Mouse (Mus musculus): ENCODE measurements around the gene Akirin1. TPM values are rescaled to one million over a fixed set of nuclear protein-coding genes. Genes with fewer than 3 reads are reported as not detected.
A peak's percentile ranks its signal among the peaks of the same experiment; 100 is the strongest.

The Akirin1 gene
- total and polyA plus RNA-seq, 3 experiments, result 61.8 to 179 (median 67.6) TPM

DNA sequence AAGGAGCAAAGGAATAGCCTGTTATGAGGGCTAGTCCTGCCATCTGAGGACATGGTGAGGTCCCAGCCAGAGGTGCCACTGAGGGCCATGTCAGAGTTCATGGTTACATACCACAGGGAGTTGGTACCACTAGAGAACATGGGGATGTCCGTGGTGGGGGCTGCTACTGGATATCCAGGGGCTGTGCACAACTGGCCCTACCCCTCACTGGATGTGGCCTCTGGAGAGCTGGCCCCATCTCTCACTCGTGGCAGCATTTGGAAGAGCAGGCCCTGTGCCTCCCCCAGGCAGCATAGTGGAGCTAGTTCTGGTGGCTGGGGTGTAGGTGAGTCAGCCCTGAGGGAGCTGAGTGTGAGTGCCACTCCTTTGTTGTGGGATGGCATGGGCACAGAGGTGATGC is 17.2 kb downstream of the Akirin1 start:
- Histone ChIP-seq H3K36me3 (replicated peaks) (peaks cover 55% of the 10 kb centered on the region), H3K4me1 (ENCODE audit: insufficient read depth, low read depth, low read length) (peaks cover 9% of the 10 kb centered on the region), H3K9me3 (replicated peaks) (no peaks in the 10 kb centered on the region), H3K4me3 (ENCODE audit: low read depth, low read length) (no peak overlapping the region), H3K27me3 (ENCODE audit: insufficient read depth, low read length) (no peaks in the 10 kb centered on the region)
- TF ChIP-seq CTCF (IDR thresholded peaks at IDR 0.05; ENCODE audit: low read depth, low read length) (no peak), GATA2 (IDR thresholded peaks at IDR 0.05; ENCODE audit: borderline replicate concordance, low read depth, low read length) (no peak), GATA1 (IDR thresholded peaks at IDR 0.05; ENCODE audit: borderline replicate concordance, low read length) (no peak)
- ATAC-seq (ENCODE audit: extremely low read depth, insufficient number of reproducible peaks, low FRiP score, poor library complexity, severe bottlenecking) (no peak), DNase-seq (ENCODE audit: low spot score) (no peak)

DNA sequence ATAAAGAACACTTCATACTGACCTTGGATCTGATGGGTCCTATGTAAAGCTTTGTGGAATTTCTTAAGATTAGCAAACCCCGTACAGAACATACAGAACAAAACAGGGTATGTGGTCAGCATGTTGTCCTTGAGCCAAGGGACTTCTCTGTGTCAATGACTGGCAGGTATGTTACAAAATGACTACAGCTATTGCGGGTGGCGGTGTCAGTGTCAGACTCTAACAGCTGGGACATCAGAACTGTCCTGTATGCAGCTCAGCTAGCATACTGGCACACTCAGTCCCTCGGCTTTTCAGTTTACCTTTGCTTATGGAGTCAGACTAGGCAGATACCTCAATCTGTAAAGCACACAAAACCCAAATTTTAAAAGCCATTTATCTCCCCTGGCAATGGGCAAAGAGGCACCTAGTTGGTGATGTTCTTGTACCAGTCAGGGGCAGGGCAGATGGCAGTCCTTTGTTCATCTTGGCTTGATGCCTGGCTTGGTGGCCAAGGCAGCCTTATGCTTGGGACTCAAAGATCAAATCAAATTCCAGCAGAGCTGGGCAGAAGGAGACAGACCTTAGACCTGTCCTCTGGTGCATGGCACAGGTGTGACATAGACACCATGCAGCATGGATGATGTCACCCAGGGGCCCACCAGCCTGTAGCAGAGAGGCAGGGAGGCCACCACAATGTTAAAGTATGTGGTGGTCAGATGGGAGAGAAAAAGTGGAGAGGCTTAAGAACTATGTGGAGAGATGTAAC is 17.8 kb downstream of the Akirin1 start:
- peaks cover 9% of the 10 kb centered on the region for H3K4me1 ChIP-seq (ENCODE audit: insufficient read depth, low read depth, low read length)
- no peaks in the 10 kb centered on the region for H3K9me3 ChIP-seq (replicated peaks)
- no peak for TF ChIP-seq GATA2 (IDR thresholded peaks at IDR 0.05; ENCODE audit: borderline replicate concordance, low read depth, low read length)
- TF ChIP-seq CTCF (IDR thresholded peaks at IDR 0.05; ENCODE audit: low read depth, low read length), result no peak
- no peak for TF ChIP-seq TAL1 (conservative IDR thresholded peaks at IDR 0.05; ENCODE audit: low read depth, low read length)
- TF ChIP-seq GATA1 (IDR thresholded peaks at IDR 0.05; ENCODE audit: borderline replicate concordance, low read length), result no peak
- TF ChIP-seq POLR2AphosphoS5 (IDR thresholded peaks at IDR 0.05; ENCODE audit: insufficient replicate concordance, low read depth, low read length), result no peak
- ATAC-seq (ENCODE audit: extremely low read depth, insufficient number of reproducible peaks, low FRiP score, poor library complexity, severe bottlenecking) (no peak), DNase-seq (ENCODE audit: low spot score) (no peak)
- H3K36me3 ChIP-seq (replicated peaks), result peaks cover 51% of the 10 kb centered on the region
- H3K27me3 ChIP-seq (ENCODE audit: insufficient read depth, low read length), result no peaks in the 10 kb centered on the region
- H3K4me3 ChIP-seq (ENCODE audit: low read depth, low read length), result no peak overlapping the region

DNA sequence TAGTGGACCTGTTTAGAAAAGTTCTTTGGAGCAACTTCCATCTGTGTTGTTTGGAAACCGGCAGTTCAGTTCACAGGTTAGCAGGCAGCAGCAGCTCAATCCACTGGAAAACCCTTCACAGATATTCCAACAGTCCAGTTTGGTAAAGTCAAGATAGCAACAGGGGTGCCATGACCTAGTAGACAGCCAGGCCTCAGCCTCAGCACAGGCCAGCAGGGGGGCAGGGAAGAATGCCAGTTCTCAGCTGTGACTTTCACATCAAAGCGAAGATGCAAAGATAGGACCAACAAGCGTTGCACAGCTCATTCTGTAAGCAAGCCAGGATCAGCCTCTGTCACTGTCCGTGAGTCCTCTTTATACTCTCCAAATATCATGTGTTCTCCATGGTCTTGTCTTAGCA is 28.4 kb downstream of the Akirin1 start:
- no peak for DNase-seq (ENCODE audit: low spot score)
- TF ChIP-seq CTCF (IDR thresholded peaks at IDR 0.05; ENCODE audit: low read depth, low read length), result no peak
- no peak for TF ChIP-seq GATA2 (IDR thresholded peaks at IDR 0.05; ENCODE audit: borderline replicate concordance, low read depth, low read length)
- no peak for TF ChIP-seq GATA1 (IDR thresholded peaks at IDR 0.05; ENCODE audit: borderline replicate concordance, low read length)
- TF ChIP-seq TAL1 (conservative IDR thresholded peaks at IDR 0.05; ENCODE audit: low read depth, low read length), result no peak
- no peak for TF ChIP-seq POLR2AphosphoS5 (IDR thresholded peaks at IDR 0.05; ENCODE audit: insufficient replicate concordance, low read depth, low read length)
- Histone ChIP-seq H3K4me3 (ENCODE audit: low read depth, low read length) (no peak overlapping the region), H3K4me1 (ENCODE audit: insufficient read depth, low read depth, low read length) (peaks cover 17% of the 10 kb centered on the region), H3K27me3 (ENCODE audit: insufficient read depth, low read length) (no peaks in the 10 kb centered on the region), H3K36me3 (replicated peaks) (peaks cover 8% of the 10 kb centered on the region), H3K9me3 (replicated peaks) (no peaks in the 10 kb centered on the region)
- ATAC-seq (ENCODE audit: extremely low read depth, insufficient number of reproducible peaks, low FRiP score, poor library complexity, severe bottlenecking), result no peak

DNA sequence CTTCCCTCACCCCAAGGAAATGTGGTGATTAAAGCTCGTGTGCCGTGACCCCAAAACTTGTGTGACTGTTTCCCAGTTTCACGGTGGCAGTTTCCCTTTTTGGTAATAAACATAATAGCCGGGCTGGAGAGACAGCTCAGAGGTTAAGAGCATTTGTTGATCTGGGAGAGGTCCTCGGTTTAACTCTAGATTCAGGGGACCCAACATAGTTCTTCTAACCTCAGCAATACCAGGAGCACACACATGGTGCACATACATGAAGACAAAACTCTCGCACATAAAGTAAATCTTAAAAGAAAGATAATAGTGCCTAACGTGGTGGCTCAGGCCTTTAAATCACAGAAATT is 31.7 kb downstream of the Akirin1 start:
- ATAC-seq (ENCODE audit: extremely low read depth, insufficient number of reproducible peaks, low FRiP score, poor library complexity, severe bottlenecking), result peak; percentile 51; the same call in 1 of the 2 replicates
- Histone ChIP-seq H3K4me1 (ENCODE audit: insufficient read depth, low read depth, low read length) (peaks cover 21% of the 10 kb centered on the region), H3K9me3 (replicated peaks) (no peaks in the 10 kb centered on the region), H3K4me3 (ENCODE audit: low read depth, low read length) (peak overlapping the region; percentile 95), H3K36me3 (replicated peaks) (peaks cover 35% of the 10 kb centered on the region), H3K27me3 (ENCODE audit: insufficient read depth, low read length) (no peaks in the 10 kb centered on the region)
- TF ChIP-seq GATA1 (IDR thresholded peaks at IDR 0.05; ENCODE audit: borderline replicate concordance, low read length) (no peak), CTCF (IDR thresholded peaks at IDR 0.05; ENCODE audit: low read depth, low read length) (no peak), TAL1 (conservative IDR thresholded peaks at IDR 0.05; ENCODE audit: low read depth, low read length) (no peak), POLR2AphosphoS5 (IDR thresholded peaks at IDR 0.05; ENCODE audit: insufficient replicate concordance, low read depth, low read length) (no peak), GATA2 (IDR thresholded peaks at IDR 0.05; ENCODE audit: borderline replicate concordance, low read depth, low read length) (no peak)
- DNase-seq (ENCODE audit: low spot score), result no peak

DNA sequence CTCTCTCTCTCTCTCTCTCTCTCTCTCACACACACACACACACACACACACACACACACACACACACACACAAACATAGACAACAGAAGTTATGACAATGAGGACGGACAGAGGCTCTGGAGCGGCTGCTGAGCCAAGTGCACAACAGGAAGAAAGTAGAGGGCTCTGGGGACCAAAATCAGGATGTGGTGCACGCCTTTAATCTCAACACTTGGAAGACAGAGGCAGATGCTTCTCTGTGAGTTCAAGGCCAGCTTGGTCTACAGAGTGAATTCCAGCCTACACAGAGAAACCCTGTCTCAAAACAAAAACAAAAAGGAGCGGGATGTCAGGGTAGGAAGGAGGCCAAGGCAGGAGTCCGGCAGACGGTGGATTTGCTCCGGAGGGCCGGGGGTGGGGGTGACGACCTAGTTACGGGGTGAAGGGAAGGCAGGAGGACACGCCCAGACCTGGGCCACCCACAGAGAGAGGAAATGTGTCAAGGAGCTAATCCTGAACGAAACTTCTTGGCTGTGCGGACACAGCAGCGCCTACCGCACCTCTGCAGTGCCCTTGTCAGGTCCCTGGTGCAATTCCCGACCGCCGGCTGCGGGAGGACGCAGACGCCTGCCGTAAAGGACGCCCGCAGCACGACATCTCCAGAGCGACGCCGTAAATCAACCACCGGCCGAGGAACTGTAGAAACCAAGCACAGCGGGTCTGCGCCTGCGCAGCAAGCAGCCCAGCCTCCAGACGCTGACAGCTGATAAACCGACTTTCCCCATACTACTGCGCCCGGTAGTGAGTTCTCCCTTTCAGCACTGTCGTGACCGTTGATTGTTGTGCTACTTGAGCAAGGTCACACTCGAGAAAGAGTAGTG is 32.3 kb downstream of the Akirin1 start, which contains the start of gene Ndufs5:
Gene Ndufs5, minus strand, starts transcription at position 629 of the 860 bp plus-strand sequence.
- H3K4me3 ChIP-seq (ENCODE audit: low read depth, low read length), result peak within 1 kb of the TSS; percentile 95
- peaks cover 37% of the 10 kb centered on the region for H3K36me3 ChIP-seq (replicated peaks)
- TF ChIP-seq CTCF (IDR thresholded peaks at IDR 0.05; ENCODE audit: low read depth, low read length), result no peak
- peak; percentile 28; the same call in 1 of the 2 replicates for TF ChIP-seq TAL1 (conservative IDR thresholded peaks at IDR 0.05; ENCODE audit: low read depth, low read length)
- TF ChIP-seq GATA2 (IDR thresholded peaks at IDR 0.05; ENCODE audit: borderline replicate concordance, low read depth, low read length), result no peak
- no peaks in the 10 kb centered on the region for H3K9me3 ChIP-seq (replicated peaks)
- no peaks in the 10 kb centered on the region for H3K27me3 ChIP-seq (ENCODE audit: insufficient read depth, low read length)
- DNase-seq (ENCODE audit: low spot score), result peak; percentile 82
- peak; percentile 88 for ATAC-seq (ENCODE audit: extremely low read depth, insufficient number of reproducible peaks, low FRiP score, poor library complexity, severe bottlenecking)
- H3K4me1 ChIP-seq (ENCODE audit: insufficient read depth, low read depth, low read length), result peaks cover 21% of the 10 kb centered on the region

DNA sequence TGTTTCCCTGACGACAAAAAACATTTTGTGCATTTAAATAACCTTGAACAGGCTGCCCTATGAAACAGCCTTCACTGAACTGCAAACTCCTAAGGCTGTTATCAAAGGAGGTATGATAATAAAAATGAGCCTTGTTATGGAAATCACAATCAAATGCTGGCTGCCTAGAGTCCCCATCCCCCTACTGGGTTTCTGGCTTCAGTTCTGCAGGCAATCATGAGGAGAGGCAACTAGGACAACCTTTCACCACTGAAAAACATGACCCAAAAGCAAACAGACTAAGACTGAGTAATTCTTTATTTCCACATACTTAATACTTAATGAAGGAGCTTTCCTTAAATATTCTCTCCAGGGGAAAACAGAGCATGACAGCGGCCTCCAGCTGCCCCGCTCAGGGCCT is 37.7 kb downstream of the Akirin1 start:
- ATAC-seq (ENCODE audit: extremely low read depth, insufficient number of reproducible peaks, low FRiP score, poor library complexity, severe bottlenecking) (no peak), DNase-seq (ENCODE audit: low spot score) (no peak)
- Histone ChIP-seq H3K4me3 (ENCODE audit: low read depth, low read length) (no peak overlapping the region), H3K27me3 (ENCODE audit: insufficient read depth, low read length) (no peaks in the 10 kb centered on the region), H3K4me1 (ENCODE audit: insufficient read depth, low read depth, low read length) (peaks cover 7% of the 10 kb centered on the region; the same call in 1 of the 2 replicates), H3K36me3 (replicated peaks) (peaks cover 41% of the 10 kb centered on the region), H3K9me3 (replicated peaks) (no peaks in the 10 kb centered on the region)
- no peak for TF ChIP-seq GATA2 (IDR thresholded peaks at IDR 0.05; ENCODE audit: borderline replicate concordance, low read depth, low read length)

Measured in G1E (cell line).